Mouse (Mus musculus) cortical plate, adult 2 months (tissue): ENCODE measurements around the gene Fam171a2. TPM values are rescaled to one million over a fixed set of nuclear protein-coding genes. Genes with fewer than 3 reads are reported as not detected.
"Not testable (repeated sequence)": the region's sequence is repeated elsewhere in the genome, so short reads cannot be mapped to it uniquely, and the experiment has no call there.

Source experiments
- H3K27ac ChIP-seq: fragments of 200-500 bp; 2 replicates; pipeline ENCODE4 v1.5.1; 2012; ENCODE audit warnings: low read length, control low read depth, inconsistent platforms; ENCODE audit not compliant: insufficient read depth
- H3K4me1 ChIP-seq: fragments of 200-500 bp; 2 replicates; pipeline ENCODE4 v1.6.1; 2011; ENCODE audit warnings: low read length; ENCODE audit not compliant: control insufficient read depth, insufficient read depth
- H3K4me3 ChIP-seq: fragments of 200-500 bp; 2 replicates; pipeline ENCODE4 v1.5.1; 2011; ENCODE audit warnings: mild to moderate bottlenecking, low read length, control low read depth; ENCODE audit not compliant: insufficient read depth
- CTCF ChIP-seq: fragments of 200-500 bp; IDR thresholded peaks from 2 replicates; pipeline ENCODE4 v1.5.1; 2011; ENCODE audit warnings: mild to moderate bottlenecking, control low read depth, low read length; ENCODE audit not compliant: insufficient read depth; ENCODE audit errors: extremely low read depth
- POLR2A ChIP-seq: fragments of 200-500 bp; IDR thresholded peaks from 2 replicates; pipeline ENCODE4 v1.6.1; 2011; ENCODE audit warnings: mild to moderate bottlenecking, low read length, control low read depth; ENCODE audit not compliant: insufficient read depth; ENCODE audit errors: extremely low read depth
- polyA plus RNA-seq: library from polyadenylated mRNA; depleted of rRNA; stranded (reverse); fragments of >200 nt; gene quantifications from 2 replicates; pipeline ENCODE4 v1.2.3, GENCODE M21; 2012; rRNA removed

Gene Fam171a2
- polyA plus RNA-seq, 1 experiment: 78.3 TPM

DNA sequence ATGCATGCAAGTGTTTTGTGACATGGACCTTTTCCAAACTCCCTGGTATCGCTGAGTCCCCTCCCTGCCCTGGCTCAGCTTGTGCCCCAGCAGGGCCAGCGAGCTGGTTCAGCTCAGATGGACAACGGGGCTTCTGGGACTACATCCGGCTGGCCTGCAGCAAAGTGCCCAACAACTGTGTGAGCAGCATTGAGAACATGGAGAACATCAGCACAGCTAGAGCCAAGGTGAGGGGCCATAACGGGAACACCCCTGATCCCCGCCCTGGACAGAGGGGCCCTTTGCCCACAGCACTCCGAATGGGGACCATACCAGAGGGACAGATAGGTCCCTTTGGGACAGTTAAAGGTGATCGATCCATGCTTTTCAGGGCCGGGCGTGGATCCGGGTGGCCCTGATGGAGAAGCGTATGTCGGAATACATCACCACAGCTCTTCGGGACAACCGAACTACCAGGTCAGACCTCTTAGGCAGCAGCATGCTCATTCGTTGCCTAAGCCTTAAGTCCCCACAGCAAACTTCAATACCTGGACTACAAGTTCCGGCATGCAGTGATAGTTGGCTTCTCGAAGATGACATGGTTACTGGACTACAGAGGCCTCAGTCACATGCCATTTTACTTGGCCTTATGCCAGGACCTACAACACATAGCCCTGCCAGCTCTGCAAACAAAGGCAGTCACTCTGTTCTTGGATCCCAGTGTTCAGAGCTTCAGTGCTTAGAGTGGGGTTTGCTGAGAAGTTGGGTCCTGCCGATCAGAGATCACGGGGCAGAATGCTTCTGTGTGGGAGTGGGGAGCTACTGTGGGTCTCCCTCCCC, 49.3 kb downstream of the Fam171a2 start:
- H3K4me3 ChIP-seq: no peak overlapping the region
- no peak overlapping the region for H3K27ac ChIP-seq
- H3K4me1 ChIP-seq: peaks cover 6% of the 10 kb centered on the region
- TF ChIP-seq CTCF (no peak), POLR2A (0 out of 2 replicates have a peak, but pooled peaks have one; percentile 36)

DNA sequence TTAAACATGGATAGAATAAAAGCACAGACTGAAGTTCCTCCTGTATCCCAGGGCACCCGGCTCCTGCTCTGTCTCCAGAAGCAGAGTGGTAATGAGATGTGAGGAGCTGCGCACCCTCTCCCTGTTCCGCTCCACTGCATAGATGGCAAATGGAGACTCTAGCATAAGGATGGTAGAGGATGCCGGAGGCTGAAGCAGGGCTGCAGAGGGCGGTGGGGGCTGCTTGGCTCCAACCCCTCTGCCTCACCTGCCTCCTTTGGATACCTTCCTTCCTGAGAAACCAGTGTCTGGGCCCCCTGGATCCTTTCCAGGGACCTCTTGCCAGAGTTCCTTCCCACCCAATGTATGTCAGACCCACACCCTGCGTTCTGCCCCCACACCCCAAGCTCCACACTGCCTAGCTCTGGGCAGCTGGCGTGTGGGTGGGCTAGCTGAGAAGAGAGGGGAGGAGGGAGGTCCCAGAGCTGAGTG, 50.8 kb downstream of the Fam171a2 start:
- Histone ChIP-seq H3K27ac (peak overlapping the region; percentile 6), H3K4me3 (peak overlapping the region; percentile 94), H3K4me1 (peaks cover 6% of the 10 kb centered on the region)
- TF ChIP-seq POLR2A: peak; percentile 32; the same call in 1 of the 2 replicates
- TF ChIP-seq CTCF: no peak

DNA sequence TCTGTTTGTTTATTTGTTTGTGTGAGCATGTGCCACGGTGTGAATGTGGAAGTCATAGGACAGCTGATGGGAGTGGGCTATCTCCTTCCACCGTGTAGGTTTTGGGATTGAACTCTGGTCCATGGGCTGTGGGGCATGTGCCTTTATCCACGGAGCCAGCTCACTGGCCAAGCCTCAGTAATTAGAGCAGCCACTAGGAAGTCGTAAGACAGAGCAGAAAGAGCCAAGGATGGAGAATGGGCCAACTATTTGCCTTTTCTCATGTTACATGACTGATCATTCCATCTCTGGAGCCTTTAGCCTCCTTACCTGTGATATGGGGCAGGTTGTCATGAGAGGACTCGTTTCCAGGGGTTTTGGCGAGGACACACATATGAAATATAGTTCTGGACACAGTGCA, 51.2 kb downstream of the Fam171a2 start:
- peak overlapping the region; percentile 6; the same call in 1 of the 2 replicates for H3K27ac ChIP-seq
- peak overlapping the region; percentile 94 for H3K4me3 ChIP-seq
- H3K4me1 ChIP-seq: peaks cover 6% of the 10 kb centered on the region
- no peak for TF ChIP-seq CTCF
- no peak for TF ChIP-seq POLR2A

DNA sequence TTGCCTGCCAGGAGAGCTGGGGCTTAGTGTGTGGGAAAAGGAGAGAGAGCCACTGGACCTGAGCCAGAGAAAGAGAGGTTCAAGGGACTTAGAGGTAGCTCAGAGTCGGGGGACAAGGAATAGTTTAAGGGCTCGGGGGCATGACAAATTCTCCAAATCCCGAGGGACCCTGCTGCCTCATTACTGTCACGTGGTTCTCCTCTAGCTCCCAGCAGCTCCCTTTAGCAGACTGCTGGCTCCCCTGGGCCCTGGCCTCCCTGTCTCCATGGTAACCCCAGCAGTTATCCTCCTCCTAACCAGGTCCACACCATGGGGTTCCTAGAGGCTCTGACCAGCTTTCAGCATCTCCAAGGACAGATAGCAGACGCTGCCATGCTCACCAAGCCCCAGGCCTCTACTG, 52.2 kb downstream of the Fam171a2 start:
- H3K27ac ChIP-seq: no peak overlapping the region
- H3K4me1 ChIP-seq: peaks cover 5% of the 10 kb centered on the region
- H3K4me3 ChIP-seq: peak overlapping the region; percentile 94
- no peak for TF ChIP-seq CTCF
- TF ChIP-seq POLR2A: no peak

DNA sequence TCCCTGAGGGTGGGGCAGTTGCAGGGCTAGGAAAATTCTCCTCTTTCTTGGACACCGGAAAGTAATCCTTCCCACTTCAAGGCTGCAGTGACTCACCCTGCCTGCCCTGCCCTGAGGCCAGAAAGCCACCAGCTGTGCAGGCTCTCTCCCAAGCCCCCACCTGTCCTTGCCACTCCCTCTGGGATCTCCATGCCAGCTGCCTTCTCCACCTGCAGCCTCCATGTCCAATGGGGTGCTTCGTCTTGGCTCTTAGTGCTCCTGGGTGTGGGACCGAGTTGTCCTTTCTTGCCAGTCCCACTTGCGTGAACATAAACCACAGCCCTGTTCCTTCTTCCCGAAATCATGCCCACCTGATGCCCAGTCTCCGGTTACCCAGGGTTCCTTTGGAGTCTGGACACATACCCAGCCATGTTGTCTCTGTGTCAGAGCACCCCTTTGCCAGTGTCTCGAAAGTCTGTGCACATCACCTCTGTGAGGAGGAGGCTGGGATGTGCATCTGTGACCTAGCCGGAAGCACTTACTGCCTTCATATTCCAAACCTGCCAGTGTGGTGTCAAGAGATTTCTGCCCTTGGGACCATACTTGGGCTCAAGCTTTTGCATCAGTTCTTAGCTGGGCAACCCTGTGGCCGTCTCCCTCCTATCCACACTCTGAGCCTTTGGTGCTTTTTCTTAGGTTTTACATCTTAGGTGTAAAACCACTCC, 52.9 kb downstream of the Fam171a2 start:
- Histone ChIP-seq H3K27ac (no peak overlapping the region), H3K4me1 (peaks cover 5% of the 10 kb centered on the region), H3K4me3 (peak overlapping the region; percentile 94)
- no peak for TF ChIP-seq CTCF
- no peak for TF ChIP-seq POLR2A

DNA sequence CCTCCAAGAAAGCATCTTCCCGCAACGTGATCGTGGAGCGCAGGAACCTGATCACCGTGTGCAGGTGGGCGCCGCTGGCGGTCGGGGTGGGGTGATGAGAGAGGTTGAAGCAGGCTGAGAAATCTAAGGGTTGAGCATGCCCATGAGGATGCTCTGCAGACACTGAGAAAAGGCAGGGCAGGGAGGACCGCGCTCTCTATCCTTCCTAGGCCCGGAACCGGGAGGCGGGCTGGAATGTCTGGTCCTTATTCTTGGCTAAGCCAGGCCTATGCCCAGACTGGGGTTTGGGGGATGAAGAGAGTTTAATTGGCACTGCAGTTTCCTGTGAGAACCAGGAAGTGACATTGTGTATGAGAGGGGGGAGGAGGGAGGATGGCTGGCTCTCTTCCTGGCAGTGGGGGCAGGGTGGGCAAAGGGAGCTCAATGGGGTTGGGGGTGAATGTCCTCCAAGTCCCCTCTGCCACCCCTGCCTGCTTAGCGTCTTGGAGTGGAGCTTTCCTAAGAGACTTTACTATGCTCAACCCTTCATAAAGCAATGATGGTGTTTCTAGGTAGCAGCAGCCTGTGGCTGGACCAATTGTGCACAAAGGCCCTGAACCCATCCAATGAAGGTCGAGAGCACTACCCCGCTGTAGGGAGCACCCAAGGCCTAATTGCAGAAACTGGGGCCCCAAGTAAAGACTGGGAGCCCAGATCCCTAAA, 53.6 kb downstream of the Fam171a2 start:
- peaks cover 5% of the 10 kb centered on the region for H3K4me1 ChIP-seq
- TF ChIP-seq POLR2A (peak; percentile 33; the same call in 1 of the 2 replicates), CTCF (no peak)
- peak overlapping the region; percentile 94 for H3K4me3 ChIP-seq
- H3K27ac ChIP-seq: peak overlapping the region; percentile 94

DNA sequence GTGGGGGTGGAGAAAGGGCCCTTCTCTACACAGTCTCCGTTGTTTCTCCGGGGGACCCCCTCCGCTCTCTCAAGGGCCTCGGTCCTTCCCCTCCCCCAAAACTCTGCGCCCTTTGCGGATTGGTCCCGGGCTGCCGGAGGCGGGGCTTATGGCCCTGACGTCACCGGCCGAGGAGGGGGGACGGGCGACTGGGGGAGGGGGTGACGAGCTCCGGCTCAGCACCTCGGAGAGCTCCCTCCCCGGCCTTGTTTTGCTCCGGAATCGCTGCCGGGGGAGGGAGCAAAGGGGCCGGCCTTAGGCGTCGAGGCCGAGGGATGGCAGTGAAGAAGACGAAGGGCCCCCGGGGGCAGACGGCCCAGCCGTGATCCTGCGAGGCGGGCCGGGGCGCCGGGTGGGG, 54.2 kb downstream of the Fam171a2 start, which contains the start of gene Rundc3a:
Gene Rundc3a, plus strand, starts transcription at position 166 of the 397 bp plus-strand sequence.
- H3K27ac ChIP-seq: peak within 1 kb of the TSS; percentile 94
- TF ChIP-seq CTCF (no peak), POLR2A (peak; percentile 65; the same call in 1 of the 2 replicates)
- H3K4me3 ChIP-seq: peak within 1 kb of the TSS; percentile 94
- H3K4me1 ChIP-seq: peaks cover under 1% of the 10 kb centered on the region

DNA sequence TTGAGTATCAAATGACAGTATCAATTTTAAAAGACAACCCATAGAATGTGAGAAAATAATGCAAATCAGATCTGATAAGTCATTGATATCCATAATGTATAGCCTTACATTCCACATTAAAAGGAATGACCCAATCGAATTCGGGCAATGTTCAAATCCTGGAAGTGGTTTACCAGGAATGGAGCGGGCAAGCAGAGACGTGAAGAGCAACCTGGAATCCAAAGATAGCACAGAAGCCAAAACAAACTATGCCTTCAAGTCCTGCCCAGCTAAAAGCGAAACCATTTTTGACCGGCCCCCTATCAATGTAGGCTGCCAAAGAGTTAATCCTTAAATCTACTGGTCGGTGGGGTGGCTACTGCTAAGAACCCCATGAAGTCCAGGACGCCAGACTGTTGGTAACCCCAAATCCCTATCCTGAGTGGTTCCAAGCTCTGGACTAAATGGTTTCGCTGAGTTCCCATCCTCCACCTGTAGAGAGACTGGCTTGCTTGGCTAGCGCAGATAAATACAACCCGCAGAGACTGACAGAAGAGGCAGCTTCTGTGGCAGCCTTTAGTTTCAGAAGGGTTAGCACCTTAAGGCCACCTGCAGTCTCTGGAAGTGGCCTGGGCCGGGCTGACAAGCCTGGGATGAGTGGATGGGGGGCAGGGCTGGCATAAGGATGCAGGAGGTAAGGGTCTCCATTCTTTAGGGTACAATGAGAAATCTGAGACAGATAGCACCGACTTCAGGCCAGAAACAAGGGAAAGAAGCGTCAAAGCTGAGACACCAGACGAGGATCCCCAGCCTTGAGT, 54.8 kb downstream of the Fam171a2 start:
- Histone ChIP-seq H3K4me1 (no peaks in the 10 kb centered on the region; the same call in 1 of the 2 replicates), H3K4me3 (peak overlapping the region; percentile 94), H3K27ac (peak overlapping the region; percentile 49; the same call in 1 of the 2 replicates)
- TF ChIP-seq POLR2A: no peak
- TF ChIP-seq CTCF: no peak

DNA sequence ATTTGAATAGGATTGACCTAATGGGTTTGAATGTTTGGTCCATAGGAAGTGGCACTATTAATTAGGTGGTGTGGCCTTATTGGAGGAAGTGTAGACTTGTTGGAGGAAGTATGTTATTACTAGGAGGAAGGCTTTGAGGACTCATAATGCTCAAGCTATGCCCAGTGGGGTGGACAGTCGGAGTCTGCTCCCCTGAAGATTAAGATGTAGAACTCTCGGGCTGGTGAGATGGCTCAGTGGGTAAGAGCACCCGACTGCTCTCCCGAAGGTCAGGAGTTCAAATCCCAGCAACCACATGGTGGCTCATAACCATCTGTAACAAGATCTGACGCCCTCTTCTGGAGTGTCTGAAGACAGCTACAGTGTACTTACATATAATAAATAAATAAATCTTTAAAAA, 58.0 kb downstream of the Fam171a2 start:
- H3K27ac ChIP-seq, H3K4me3 ChIP-seq, H3K4me1 ChIP-seq: not testable (repeated sequence)

Other genes starting within 250 kb of the Fam171a2 start
- 191 and 237 TPM in 2 replicates for gene Hdac5, start 217.5 kb downstream of the Fam171a2 start, polyA plus RNA-seq
- 1.3 and 1.4 TPM in 2 replicates for gene BC030867, start 198.8 kb downstream of the Fam171a2 start, polyA plus RNA-seq
- gene Asb16, start 178.9 kb downstream of the Fam171a2 start, polyA plus RNA-seq: 1.9 and 2.2 TPM in 2 replicates
- gene Tmub2, start 162.8 kb downstream of the Fam171a2 start, polyA plus RNA-seq: 95.3 and 97.0 TPM in 2 replicates
- 171 and 180 TPM in 2 replicates for gene Atxn7l3, start 151.1 kb downstream of the Fam171a2 start, polyA plus RNA-seq
- gene Ubtf, start 127.9 kb downstream of the Fam171a2 start, polyA plus RNA-seq: 84.1 and 86.8 TPM in 2 replicates
- gene Slc4a1, start 81.5 kb downstream of the Fam171a2 start, polyA plus RNA-seq: 0.02 and 0.04 TPM in 2 replicates
- 511 and 558 TPM in 2 replicates for gene Rundc3a, start 54.3 kb downstream of the Fam171a2 start, polyA plus RNA-seq
- gene Slc25a39, start 39.7 kb downstream of the Fam171a2 start, polyA plus RNA-seq: 85.9 and 88.4 TPM in 2 replicates
- 64.6 and 67.2 TPM in 2 replicates for gene Grn, start 17.4 kb downstream of the Fam171a2 start, polyA plus RNA-seq
- gene Itga2b, start 22.4 kb upstream of the Fam171a2 start, polyA plus RNA-seq: 4.1 and 4.9 TPM in 2 replicates
- 62.0 and 62.3 TPM in 2 replicates for gene Gpatch8, start 108.7 kb upstream of the Fam171a2 start, polyA plus RNA-seq
- gene Gm11627, start 131.8 kb upstream of the Fam171a2 start, polyA plus RNA-seq: 8.0 and 8.2 TPM in 2 replicates
- 11.4 and 11.8 TPM in 2 replicates for gene Fzd2, start 156.7 kb upstream of the Fam171a2 start, polyA plus RNA-seq
- gene Meioc, start 216.0 kb upstream of the Fam171a2 start, polyA plus RNA-seq: not detected in 2 replicates